Mouse (Mus musculus) inflammation-experienced regulatory T-cells, adult 6 months (primary cell): ENCODE measurements around the gene Hoxd12. TPM values are rescaled to one million over a fixed set of nuclear protein-coding genes. Genes with fewer than 3 reads are reported as not detected.
A peak's percentile ranks its signal among the peaks of the same experiment; 100 is the strongest.

ENCODE experiments used
- ATAC-seq: one replicate; pipeline ENCODE4 v1.8.0; 2017
- polyA plus RNA-seq, 3 experiments: library from polyadenylated mRNA; unstranded; fragments of 100-300 nt; shearing (Covaris generic); gene quantifications; one replicate each; pipeline ENCODE4 v1.2.1; 2017

Gene Hoxd12
- polyA plus RNA-seq, 3 experiments from 2014 or later: not detected

GRCm38 (mm10) chr2:74710929-74711543 lies 36.2 kb downstream of the Hoxd12 start:
- ATAC-seq: no peak

DNA sequence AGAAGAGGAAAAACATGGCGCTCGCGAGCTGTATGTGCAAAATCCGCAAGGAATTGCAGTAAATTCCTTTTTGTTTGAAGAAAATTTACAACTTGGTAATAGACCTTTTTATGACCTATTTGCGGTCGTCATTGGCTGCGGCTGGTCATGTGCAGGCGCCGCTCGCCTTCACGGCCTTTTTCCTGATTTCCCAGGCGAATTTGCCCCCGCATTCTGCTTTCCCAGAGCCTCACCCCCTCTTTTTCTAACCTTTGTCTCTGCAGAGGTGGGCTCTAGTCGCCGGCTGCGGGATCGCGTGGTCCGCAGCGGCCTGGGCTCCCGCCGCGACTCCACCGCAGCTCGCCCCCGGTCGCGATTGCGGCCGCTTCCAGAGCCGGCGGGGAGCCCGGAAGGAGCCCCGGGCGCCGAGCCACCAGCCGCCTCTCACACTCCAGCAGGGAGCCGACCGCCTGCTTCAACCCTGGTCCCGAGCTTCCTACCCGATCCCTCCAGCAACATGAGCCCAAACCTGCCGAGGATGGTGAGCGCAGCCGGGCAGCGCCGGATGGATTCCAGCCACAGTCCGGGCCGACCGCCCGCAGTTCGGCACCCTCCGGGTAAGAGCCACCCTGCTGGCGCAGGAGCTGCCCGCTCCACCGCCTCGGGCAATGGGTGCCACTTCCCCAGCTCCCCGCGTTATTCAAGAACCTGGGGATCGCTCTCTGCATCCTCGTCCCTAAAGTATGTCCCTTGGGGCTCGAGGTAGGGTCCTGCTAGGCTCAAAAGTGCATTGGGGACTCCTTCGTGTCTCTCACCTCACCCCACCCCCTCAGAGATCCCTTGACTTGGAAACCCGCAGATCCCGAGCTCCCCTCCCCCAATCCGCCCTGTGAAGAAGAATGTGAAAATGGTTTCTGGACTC lies 37.2 kb downstream of the Hoxd12 start, which contains the start of the genes Hoxd3 and Hoxd4:
Gene Hoxd3 (plus strand): TSS at position 207 of the 901 bp plus-strand sequence.
Gene Hoxd4 (plus strand): TSS at position 209 of the 901 bp plus-strand sequence.
- ATAC-seq: no peak

DNA sequence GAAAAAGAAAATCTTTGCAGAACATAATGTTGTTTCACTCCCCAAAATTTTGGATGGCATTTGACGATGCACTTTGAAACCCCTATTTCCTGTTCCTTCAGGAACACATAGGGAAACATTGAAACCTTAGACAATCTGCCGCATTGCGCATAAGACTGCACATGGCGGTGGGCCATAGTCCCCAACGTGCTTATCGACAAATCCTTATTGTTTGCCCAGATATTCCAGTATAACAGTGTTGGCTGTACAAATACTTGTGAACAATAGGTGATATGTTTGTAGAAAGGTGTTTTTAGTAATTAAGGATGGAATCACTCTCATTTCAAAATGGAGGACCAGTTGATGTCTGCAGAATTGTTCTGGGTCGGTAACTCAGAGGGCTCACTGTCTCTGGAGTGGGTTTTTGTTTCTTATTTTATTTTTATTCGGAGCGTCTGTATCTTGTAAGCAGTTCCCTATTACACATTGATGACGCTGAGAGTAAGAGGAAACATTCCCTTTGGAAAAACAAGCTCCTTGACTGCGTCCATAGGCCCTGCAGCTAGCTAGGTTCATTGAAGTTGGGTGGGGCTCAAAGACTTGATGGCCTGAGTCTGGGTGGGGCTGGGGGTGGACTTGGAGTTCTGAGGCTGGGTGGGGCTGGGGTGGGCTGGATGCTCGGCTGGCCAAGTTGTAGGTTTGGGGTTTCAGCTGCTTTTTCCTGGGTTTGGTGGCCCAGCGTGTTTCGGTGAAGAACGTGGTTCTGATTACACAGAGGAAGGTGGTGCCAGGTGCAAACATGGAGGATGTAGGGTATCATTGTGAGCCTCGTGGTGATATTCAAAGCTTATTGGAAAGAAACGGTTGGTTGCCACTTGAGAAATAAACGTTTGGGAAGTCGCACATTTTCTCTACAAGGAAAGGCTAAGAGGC lies 38.7 kb downstream of the Hoxd12 start:
- ATAC-seq: no peak

DNA sequence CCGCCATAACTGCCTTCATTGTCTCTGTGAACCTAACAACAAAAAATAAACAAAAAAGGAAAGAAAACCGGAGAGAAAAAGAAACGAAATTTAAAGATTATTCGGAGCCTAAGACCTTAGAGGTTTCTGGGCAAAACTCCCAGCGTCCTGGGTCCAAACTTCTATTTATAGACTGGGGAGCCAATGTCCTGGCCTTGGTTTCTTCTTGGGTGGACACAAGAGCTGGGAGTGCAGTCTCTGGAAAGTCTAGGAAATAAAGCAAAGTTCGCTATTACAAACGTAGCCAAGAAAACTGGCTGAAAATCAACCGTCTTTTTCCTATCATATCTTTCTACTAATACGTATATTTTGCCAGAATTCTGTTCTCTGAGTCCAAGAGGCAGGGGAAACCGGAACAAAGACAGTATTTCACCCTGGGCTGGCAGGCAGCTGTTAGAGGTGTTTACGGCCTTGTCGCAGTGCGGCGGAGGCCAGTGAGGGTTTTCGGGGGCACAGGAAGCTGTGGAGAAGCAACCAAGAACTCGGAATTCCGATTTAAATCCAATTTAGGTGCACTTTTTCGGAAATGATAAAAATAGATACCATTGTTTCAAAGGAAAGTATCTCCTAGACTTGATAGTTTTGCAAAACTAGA lies 39.5 kb downstream of the Hoxd12 start:
- no peak for ATAC-seq

GRCm38 (mm10) chr2:74714881-74715280 lies 40.1 kb downstream of the Hoxd12 start:
- no peak for ATAC-seq

DNA sequence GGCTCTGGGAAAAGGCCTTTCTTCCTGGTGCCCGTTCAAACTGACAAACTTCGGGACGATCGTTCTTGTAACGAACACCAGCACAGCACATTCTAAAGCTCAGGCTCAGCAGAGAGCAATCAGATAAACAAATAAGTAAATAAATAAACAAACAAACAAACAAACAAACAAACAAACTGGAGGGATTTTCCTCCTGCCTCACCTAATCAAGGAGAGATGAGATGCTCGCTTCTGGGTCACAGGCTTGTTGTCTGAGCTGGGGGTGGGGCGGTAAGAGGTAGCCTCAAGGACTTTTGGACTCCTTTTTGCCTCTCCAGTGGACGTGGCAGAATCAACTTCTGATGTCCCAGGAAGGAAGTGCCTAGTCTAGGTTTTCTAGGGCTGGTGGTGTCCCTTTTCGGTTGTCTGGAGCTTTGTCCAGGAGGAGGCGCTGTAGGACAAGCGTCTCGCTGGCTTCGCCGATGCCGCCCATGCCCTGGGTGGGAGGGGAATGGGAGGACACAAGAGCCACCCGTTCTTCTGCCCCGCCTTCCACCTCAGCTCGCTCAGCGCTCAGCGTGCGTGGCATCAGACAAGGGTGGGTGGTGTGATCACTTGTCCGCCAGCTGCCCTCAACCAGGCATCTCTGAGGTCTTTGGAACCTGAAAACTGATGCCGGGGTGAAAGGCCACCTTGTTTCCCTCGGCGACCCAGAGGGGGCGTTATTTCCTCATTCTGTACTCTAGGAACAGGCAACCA lies 40.9 kb downstream of the Hoxd12 start:
- ATAC-seq: peak; percentile 73

DNA sequence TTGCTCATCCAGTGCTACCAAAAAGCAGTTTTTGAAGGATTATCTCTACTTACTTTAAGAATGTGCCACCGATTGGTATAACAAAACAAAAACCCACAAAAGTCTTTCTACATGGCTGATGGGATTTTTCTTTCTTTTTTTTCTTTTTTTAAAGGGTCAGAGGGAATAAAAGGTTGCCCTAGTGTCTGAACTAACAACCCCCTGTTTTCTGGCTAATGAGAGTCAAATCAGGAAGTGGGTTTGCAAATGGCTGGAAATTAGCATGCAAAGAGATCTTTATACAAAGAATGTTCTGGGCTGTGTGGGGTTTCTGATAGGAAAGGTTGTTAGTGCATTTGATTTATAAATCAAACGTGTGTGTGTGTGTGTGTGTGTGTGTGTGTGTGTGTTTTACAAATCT lies 45.6 kb downstream of the Hoxd12 start:
- no peak for ATAC-seq

DNA sequence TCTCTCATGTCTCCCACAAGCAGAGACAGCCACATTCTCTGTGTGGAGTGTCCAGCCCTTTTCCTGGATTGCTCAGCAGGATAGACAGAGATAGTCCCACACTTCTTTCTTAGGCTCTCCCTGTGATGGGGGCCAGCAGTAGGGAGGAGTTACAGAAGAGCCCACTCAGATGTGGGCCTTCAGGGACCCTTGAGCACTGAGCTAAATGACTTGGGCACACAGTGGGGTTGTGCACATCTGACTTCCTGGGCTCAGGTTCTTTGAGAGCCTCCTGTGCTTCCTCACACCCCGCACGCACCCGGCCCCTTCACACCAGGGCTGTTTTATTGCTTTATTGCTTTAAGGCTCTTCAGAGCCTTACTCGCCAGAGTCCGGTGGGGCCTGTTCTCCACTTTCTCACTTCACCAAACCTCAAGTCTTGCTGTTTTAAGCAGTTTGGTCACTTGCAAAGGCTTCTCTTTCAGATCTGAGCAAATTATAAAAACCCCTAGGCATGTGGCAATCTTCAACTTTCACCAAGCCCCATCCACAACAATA lies 46.2 kb downstream of the Hoxd12 start:
- no peak for ATAC-seq

DNA sequence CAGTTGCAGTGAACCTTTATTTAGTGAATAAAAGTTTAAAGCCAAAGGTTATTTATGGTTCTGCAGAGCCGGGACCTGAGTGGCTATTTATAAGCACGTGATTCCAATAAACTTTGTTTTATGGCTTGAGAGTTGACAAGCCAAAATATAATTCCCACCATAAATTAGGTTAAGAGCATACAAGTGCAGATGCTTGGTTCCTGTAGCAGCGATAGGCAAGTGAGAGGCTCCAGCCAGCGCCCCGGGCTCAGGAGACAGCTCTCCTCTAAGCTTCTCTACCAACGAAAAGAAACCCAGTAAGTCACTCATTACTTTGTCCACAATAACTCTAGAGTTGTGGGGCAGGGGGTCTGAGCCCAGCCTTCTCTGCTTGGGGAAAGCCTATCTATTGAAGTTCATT lies 47.1 kb downstream of the Hoxd12 start:
- ATAC-seq: no peak

GRCm38 (mm10) chr2:74722949-74723348 lies 48.1 kb downstream of the Hoxd12 start:
- ATAC-seq: no peak

DNA sequence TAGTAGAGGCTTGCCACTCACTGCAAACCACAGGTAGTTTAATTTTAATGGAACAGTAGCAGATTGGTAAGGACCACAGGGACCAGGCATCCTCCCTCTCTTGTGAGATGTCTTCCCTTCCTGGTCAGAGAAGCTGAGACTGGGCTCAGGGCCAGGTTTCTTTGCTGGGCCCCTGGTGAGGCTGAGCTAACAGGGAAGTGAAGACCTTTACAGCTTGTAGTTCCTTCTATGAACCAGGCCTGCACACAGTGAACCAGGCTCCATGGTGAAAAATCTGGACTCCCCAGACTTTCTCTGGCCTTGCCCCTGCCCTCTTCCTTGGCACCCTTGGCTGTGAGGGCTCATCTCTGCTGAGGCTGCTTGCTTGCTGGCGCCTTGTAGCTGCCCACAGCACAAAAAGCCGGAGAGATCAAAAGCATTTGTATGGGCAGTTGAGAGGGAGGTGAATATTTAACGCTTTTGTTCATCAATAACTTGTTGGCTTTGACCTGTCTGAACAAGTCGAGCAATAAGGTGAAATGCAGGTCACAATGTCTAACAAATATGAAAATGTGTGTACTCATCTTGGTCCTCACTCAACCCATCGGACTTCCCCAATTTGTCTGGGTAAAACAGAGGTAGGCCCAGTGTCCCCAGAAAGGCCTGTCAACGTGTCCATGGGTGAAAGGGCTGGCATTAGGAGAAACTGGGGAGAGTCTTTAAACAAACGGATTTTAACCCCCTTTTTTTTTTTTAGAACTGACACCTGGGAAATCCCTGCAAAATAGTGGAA lies 49.6 kb downstream of the Hoxd12 start:
- ATAC-seq: no peak

DNA sequence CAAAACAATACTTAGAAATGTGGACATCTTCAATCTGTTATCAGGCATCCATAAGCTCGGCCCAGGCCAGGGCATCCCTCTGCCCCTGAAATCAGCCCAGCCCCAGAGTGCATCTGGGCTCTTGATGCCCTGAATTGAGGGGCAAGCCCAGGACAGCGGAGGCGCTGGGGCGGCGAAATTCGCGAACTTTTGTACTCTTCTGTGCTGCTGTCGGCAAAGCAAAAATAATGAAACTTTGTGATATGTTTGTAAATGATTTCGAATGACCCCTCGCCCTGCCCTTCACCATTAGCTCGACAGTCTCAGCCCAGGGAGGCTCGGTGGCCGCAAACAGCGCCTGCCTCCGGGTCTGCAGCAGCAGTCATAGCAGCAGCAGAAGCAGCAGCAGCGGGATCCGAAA lies 50.4 kb downstream of the Hoxd12 start:
- ATAC-seq: no peak

DNA sequence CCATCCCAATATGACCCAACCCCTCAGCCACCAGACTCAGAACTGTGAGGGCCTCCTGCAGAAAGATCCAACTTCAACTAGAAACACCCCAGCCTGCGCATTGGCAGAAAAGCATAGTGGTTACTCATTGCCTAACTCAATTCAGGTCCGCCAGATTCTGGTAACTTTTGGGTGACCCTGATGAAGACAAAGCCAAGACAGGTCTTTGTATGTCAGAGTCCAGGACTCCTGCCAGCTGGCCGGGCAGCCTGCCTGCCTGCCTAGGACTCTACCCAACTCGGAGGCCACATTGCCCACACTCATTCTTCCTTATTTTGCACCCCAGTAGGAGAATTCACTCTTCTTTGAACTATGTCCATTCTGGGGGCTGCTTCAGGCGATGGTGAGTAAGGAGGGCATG lies 51.7 kb downstream of the Hoxd12 start, which contains the start of gene Gm28230:
Gene Gm28230 (plus strand): TSS at position 178 of the 400 bp plus-strand sequence.
- no peak for ATAC-seq

GRCm38 (mm10) chr2:74726973-74727639 lies 52.3 kb downstream of the Hoxd12 start:
- no peak for ATAC-seq

Other genes starting within 250 kb of the Hoxd12 start
- 10 to 100 TPM; 31.1 to 45.4 (median 39.3) TPM for gene Lnpk, start 95.6 kb upstream of the Hoxd12 start, polyA plus RNA-seq
- not detected for gene Evx2, start 15.5 kb upstream of the Hoxd12 start, polyA plus RNA-seq
- not detected for gene Hoxd13, start 6.7 kb upstream of the Hoxd12 start, polyA plus RNA-seq
- under 1 TPM in 1 of 3 experiments, not detected in 2; 0.11 TPM for gene Hoxd11, start 4.5 kb downstream of the Hoxd12 start, polyA plus RNA-seq
- not detected for gene Hoxd10, start 16.9 kb downstream of the Hoxd12 start, polyA plus RNA-seq
- gene Hoxd9, start 22.7 kb downstream of the Hoxd12 start, polyA plus RNA-seq: not detected
- gene Hoxd8, start 29.6 kb downstream of the Hoxd12 start, polyA plus RNA-seq: not detected
- gene Hoxd3, start 36.9 kb downstream of the Hoxd12 start, polyA plus RNA-seq: not detected
- gene Hoxd4, start 36.9 kb downstream of the Hoxd12 start, polyA plus RNA-seq: not detected
- gene Gm28230, start 51.7 kb downstream of the Hoxd12 start, polyA plus RNA-seq: not detected
- not detected for gene Hoxd1, start 88.0 kb downstream of the Hoxd12 start, polyA plus RNA-seq
- 10 to 100 TPM; 11.5 to 19.3 (median 17.4) TPM for gene Mtx2, start 150.8 kb downstream of the Hoxd12 start, polyA plus RNA-seq